In genomic region chr13:99285241-99285640, GRCm38 (mm10) we compare ENCODE assay signal across 17 mouse cellular contexts. TPM values are rescaled to one million over a fixed set of nuclear protein-coding genes. Genes with fewer than 3 reads are reported as not detected.
DNase-seq lines count a peak whose midpoint lies in the region; ATAC-seq and TF ChIP-seq lines count a peak whose summit lies in the region.
"Had no signal": no experiment of that assay in that cellular context is flagged by ENCODE, and none has a peak within 500 bp of the region (broad histone marks: within the 10 kb centered on the region; RNA-seq: fewer than 3 reads in every experiment).

No protein-coding gene starts in this region.

- peak overlapping the region; percentile 33 for H3K27ac ChIP-seq in midbrain, embryonic 10.5 days (replicated peaks)
- no peak overlapping the region; the same call in 1 of the 2 replicates for H3K27ac ChIP-seq in midbrain, embryonic 11.5 days (ENCODE audit: low read depth, low read length)
- peak overlapping the region; percentile 82 for H3K27ac ChIP-seq in hindbrain, embryonic 13.5 days
- H3K27ac ChIP-seq in midbrain, embryonic 13.5 days: peak overlapping the region; percentile 81
- peak overlapping the region; percentile 69 for H3K27ac ChIP-seq in neural tube, embryonic 15.5 days (replicated peaks)
- H3K27ac ChIP-seq in lung, postnatal 0 days (ENCODE audit: low read length): no peak overlapping the region
- H3K27ac ChIP-seq: embryonic facial prominence, embryonic 12.5 days; limb, embryonic 10.5 days had no signal

- H3K4me2 ChIP-seq in midbrain, embryonic 11.5 days: no peak overlapping the region
- H3K4me2 ChIP-seq in hindbrain, embryonic 13.5 days: no peak overlapping the region
- H3K4me2 ChIP-seq in midbrain, embryonic 13.5 days (replicated peaks): peak overlapping the region; percentile 30; the same call in 1 of the 2 replicates
- no peak overlapping the region for H3K4me2 ChIP-seq in neural tube, embryonic 15.5 days
- H3K4me2 ChIP-seq in lung, postnatal 0 days (replicated peaks; ENCODE audit: low read depth, low read length): no peak overlapping the region
- H3K4me2 ChIP-seq: embryonic facial prominence, embryonic 12.5 days had no signal

- no peaks in the 10 kb centered on the region for H3K9me3 ChIP-seq in midbrain, embryonic 10.5 days (replicated peaks)
- no peaks in the 10 kb centered on the region for H3K9me3 ChIP-seq in midbrain, embryonic 11.5 days (ENCODE audit: control insufficient read depth, low read length)
- H3K9me3 ChIP-seq in hindbrain, embryonic 13.5 days: no peaks in the 10 kb centered on the region
- no peaks in the 10 kb centered on the region for H3K9me3 ChIP-seq in midbrain, embryonic 13.5 days
- H3K9me3 ChIP-seq in neural tube, embryonic 15.5 days (replicated peaks): no peaks in the 10 kb centered on the region
- no peaks in the 10 kb centered on the region for H3K9me3 ChIP-seq in lung, postnatal 0 days (ENCODE audit: low read length)
- H3K9me3 ChIP-seq: embryonic facial prominence, embryonic 12.5 days; limb, embryonic 10.5 days had no signal

- H3K36me3 ChIP-seq in midbrain, embryonic 10.5 days: no peaks in the 10 kb centered on the region
- H3K36me3 ChIP-seq in midbrain, embryonic 11.5 days (ENCODE audit: control insufficient read depth, insufficient read depth, low read length): no peaks in the 10 kb centered on the region
- H3K36me3 ChIP-seq in hindbrain, embryonic 13.5 days: no peaks in the 10 kb centered on the region
- H3K36me3 ChIP-seq in midbrain, embryonic 13.5 days: no peaks in the 10 kb centered on the region
- no peaks in the 10 kb centered on the region for H3K36me3 ChIP-seq in neural tube, embryonic 15.5 days
- no peaks in the 10 kb centered on the region for H3K36me3 ChIP-seq in lung, postnatal 0 days (ENCODE audit: insufficient read depth, low read length)
- H3K36me3 ChIP-seq: embryonic facial prominence, embryonic 12.5 days; limb, embryonic 10.5 days had no signal

- intact Hi-C loops in gastrocnemius, postnatal 36 days (cut with DNase I): no loop called here

- no peak for ATAC-seq in midbrain, embryonic 11.5 days (ENCODE audit: low FRiP score)
- 0 out of 2 replicates have a peak, but pooled peaks have one; percentile 5 for ATAC-seq in hindbrain, embryonic 13.5 days (ENCODE audit: low FRiP score)
- 0 out of 2 replicates have a peak, but pooled peaks have one; percentile 2 for ATAC-seq in midbrain, embryonic 13.5 days
- no peak for ATAC-seq in neural tube, embryonic 15.5 days (ENCODE audit: low FRiP score)
- ATAC-seq in lung, postnatal 0 days: no peak
- ATAC-seq in erythroblast, adult 5-6 weeks (replicated peaks; ENCODE audit: low FRiP score, poor library complexity, severe bottlenecking): no peak
- ATAC-seq: intestine, embryonic 16.5 days had no signal

- TF ChIP-seq CTCF in lung, postnatal 0 days (IDR thresholded peaks at IDR 0.05): no peak

- DNase-seq in midbrain, embryonic 10.5 days (ENCODE audit: low spot score): peak; percentile 21
- DNase-seq in midbrain, embryonic 11.5 days (ENCODE audit: low spot score, missing footprints): no peak
- no peak for DNase-seq in gastrocnemius, postnatal 36 days
- DNase-seq in lung, postnatal 0 days (ENCODE audit: low spot score): no peak
- DNase-seq: adrenal gland, postnatal 10 days; heart, postnatal 4 days; kidney, postnatal 36 days; layer of hippocampus, adult 9-11 months; lung, postnatal 4 days; thymus, adult 2 months had no signal

- H3K27me3 ChIP-seq in midbrain, embryonic 10.5 days (ENCODE audit: low read depth, poor library complexity, severe bottlenecking): no peaks in the 10 kb centered on the region
- H3K27me3 ChIP-seq in midbrain, embryonic 11.5 days (ENCODE audit: control insufficient read depth, insufficient read depth, low read length): no peaks in the 10 kb centered on the region
- no peaks in the 10 kb centered on the region for H3K27me3 ChIP-seq in hindbrain, embryonic 13.5 days
- H3K27me3 ChIP-seq in midbrain, embryonic 13.5 days: no peaks in the 10 kb centered on the region
- H3K27me3 ChIP-seq in neural tube, embryonic 15.5 days (replicated peaks): no peaks in the 10 kb centered on the region
- no peaks in the 10 kb centered on the region for H3K27me3 ChIP-seq in lung, postnatal 0 days (replicated peaks; ENCODE audit: insufficient read depth, low read length)
- H3K27me3 ChIP-seq: embryonic facial prominence, embryonic 12.5 days had no signal

- no peak overlapping the region for H3K9ac ChIP-seq in midbrain, embryonic 11.5 days (ENCODE audit: low read length)
- 0 out of 2 replicates have a peak overlapping the region, but pooled peaks have one; percentile 35 for H3K9ac ChIP-seq in hindbrain, embryonic 13.5 days
- H3K9ac ChIP-seq in midbrain, embryonic 13.5 days (replicated peaks): 0 out of 2 replicates have a peak overlapping the region, but pooled peaks have one; percentile 39
- H3K9ac ChIP-seq in neural tube, embryonic 15.5 days (replicated peaks): no peak overlapping the region
- H3K9ac ChIP-seq in lung, postnatal 0 days (replicated peaks; ENCODE audit: low read depth): no peak overlapping the region
- H3K9ac ChIP-seq: embryonic facial prominence, embryonic 12.5 days had no signal

- H3K4me1 ChIP-seq in midbrain, embryonic 10.5 days: peaks cover 27% of the 10 kb centered on the region
- H3K4me1 ChIP-seq in midbrain, embryonic 11.5 days (ENCODE audit: control insufficient read depth, insufficient read depth, low read length): peaks cover 13% of the 10 kb centered on the region
- H3K4me1 ChIP-seq in hindbrain, embryonic 13.5 days (replicated peaks): peaks cover 30% of the 10 kb centered on the region
- H3K4me1 ChIP-seq in midbrain, embryonic 13.5 days (replicated peaks): peaks cover 33% of the 10 kb centered on the region
- H3K4me1 ChIP-seq in neural tube, embryonic 15.5 days: peaks cover 28% of the 10 kb centered on the region
- no peaks in the 10 kb centered on the region for H3K4me1 ChIP-seq in lung, postnatal 0 days (ENCODE audit: insufficient read depth, low read depth, low read length)
- H3K4me1 ChIP-seq: embryonic facial prominence, embryonic 12.5 days had no signal

- H3K4me3 ChIP-seq in midbrain, embryonic 10.5 days: no peak overlapping the region
- H3K4me3 ChIP-seq in midbrain, embryonic 11.5 days (ENCODE audit: low read depth, low read length): no peak overlapping the region
- no peak overlapping the region for H3K4me3 ChIP-seq in hindbrain, embryonic 13.5 days
- H3K4me3 ChIP-seq in midbrain, embryonic 13.5 days (replicated peaks): no peak overlapping the region
- H3K4me3 ChIP-seq in neural tube, embryonic 15.5 days (replicated peaks): no peak overlapping the region
- H3K4me3 ChIP-seq in lung, postnatal 0 days (ENCODE audit: low read depth, low read length): no peak overlapping the region
- H3K4me3 ChIP-seq: embryonic facial prominence, embryonic 12.5 days; limb, embryonic 10.5 days had no signal

- no peak for TF ChIP-seq EP300 in lung, postnatal 0 days (IDR thresholded peaks at IDR 0.05)

- WGBS in midbrain, embryonic 10.5 days: 78% methylated on average over 2 of the region's 2 CpGs
- 56% methylated on average over 2 of the region's 2 CpGs for WGBS in midbrain, embryonic 11.5 days
- WGBS in hindbrain, embryonic 13.5 days: 51% methylated on average over 2 of the region's 2 CpGs
- 49% methylated on average over 2 of the region's 2 CpGs for WGBS in midbrain, embryonic 13.5 days
- WGBS in neural tube, embryonic 15.5 days: 58% methylated on average over 2 of the region's 2 CpGs
- 30% methylated on average over 2 of the region's 2 CpGs for WGBS in lung, postnatal 0 days

RNA-seq across cellular contexts. Expression of gene Ptcd2, which starts 59.3 kb away (rescaled TPM):
- polyA plus RNA-seq in midbrain, embryonic 10.5 days (2016; fragmentation: Nextera tagmentation; extraction: Ambion mirVana): 53.2 and 54.4 TPM in 2 replicates
- 54.1 and 55.9 TPM in 2 replicates for polyA plus RNA-seq in midbrain, embryonic 11.5 days (2014; fragmentation: Nextera tagmentation; extraction: Ambion mirVana)
- polyA plus RNA-seq in hindbrain, embryonic 13.5 days (2015; fragmentation: Nextera tagmentation; extraction: Ambion mirVana): 52.0 and 53.5 TPM in 2 replicates
- polyA plus RNA-seq in midbrain, embryonic 13.5 days (2015; fragmentation: Nextera tagmentation; extraction: Ambion mirVana): 50.2 and 52.8 TPM in 2 replicates
- 57.1 and 59.6 TPM in 2 replicates for polyA plus RNA-seq in neural tube, embryonic 15.5 days (2015; fragmentation: Nextera tagmentation; extraction: Ambion mirVana)
- 10 to 100 TPM; 22.3 to 28.2 TPM for total RNA-seq in gastrocnemius, postnatal 36 days (2021)
- polyA plus RNA-seq in lung, postnatal 0 days (2015; fragmentation: Nextera tagmentation; extraction: Ambion mirVana): 22.9 and 25.3 TPM in 2 replicates
- total RNA-seq in erythroblast, adult 5-6 weeks (2015; ENCODE audit: low replicate concordance): 5.6 and 13.8 TPM in 2 replicates
- total RNA-seq in erythroblast, adult 5-6 weeks (2017; ENCODE audit: low replicate concordance): 5.6 and 10.0 TPM in 2 replicates

RNA-seq across cellular contexts. Expression of gene Mrps27, which starts 59.3 kb away (rescaled TPM):
- 73.9 and 79.9 TPM in 2 replicates for polyA plus RNA-seq in midbrain, embryonic 10.5 days (2016; fragmentation: Nextera tagmentation; extraction: Ambion mirVana)
- polyA plus RNA-seq in midbrain, embryonic 11.5 days (2014; fragmentation: Nextera tagmentation; extraction: Ambion mirVana): 60.1 and 64.1 TPM in 2 replicates
- 35.7 and 41.1 TPM in 2 replicates for polyA plus RNA-seq in hindbrain, embryonic 13.5 days (2015; fragmentation: Nextera tagmentation; extraction: Ambion mirVana)
- polyA plus RNA-seq in midbrain, embryonic 13.5 days (2015; fragmentation: Nextera tagmentation; extraction: Ambion mirVana): 39.5 and 40.4 TPM in 2 replicates
- polyA plus RNA-seq in neural tube, embryonic 15.5 days (2015; fragmentation: Nextera tagmentation; extraction: Ambion mirVana): 40.9 and 47.3 TPM in 2 replicates
- 10 to 100 TPM; 27.4 to 28.4 TPM for total RNA-seq in gastrocnemius, postnatal 36 days (2021)
- polyA plus RNA-seq in lung, postnatal 0 days (2015; fragmentation: Nextera tagmentation; extraction: Ambion mirVana): 19.2 and 20.4 TPM in 2 replicates
- 3.6 TPM in 1 of 2 replicates, not detected in the other for total RNA-seq in erythroblast, adult 5-6 weeks (2015; ENCODE audit: low replicate concordance)
- 1.9 and 3.5 TPM in 2 replicates for total RNA-seq in erythroblast, adult 5-6 weeks (2017; ENCODE audit: low replicate concordance)

Comparison
In these comparisons a context has a peak if more than half of its experiments do, and no peak if none do; other contexts are left out.
1. H3K27ac ChIP-seq: peak in midbrain, embryonic 10.5 days (single experiment), hindbrain, embryonic 13.5 days (single experiment), midbrain, embryonic 13.5 days (single experiment) and neural tube, embryonic 15.5 days (single experiment); none in midbrain, embryonic 11.5 days (single experiment) and lung, postnatal 0 days (single experiment).
2. ATAC-seq: peak in hindbrain, embryonic 13.5 days (single experiment) and midbrain, embryonic 13.5 days (single experiment); none in midbrain, embryonic 11.5 days (single experiment), neural tube, embryonic 15.5 days (single experiment), lung, postnatal 0 days (single experiment) and erythroblast, adult 5-6 weeks (single experiment).
3. H3K9ac ChIP-seq: peak in hindbrain, embryonic 13.5 days (single experiment) and midbrain, embryonic 13.5 days (single experiment); none in midbrain, embryonic 11.5 days (single experiment), neural tube, embryonic 15.5 days (single experiment) and lung, postnatal 0 days (single experiment).